Mouse (Mus musculus): ENCODE results near the gene Ddias. TPM values are rescaled to one million over a fixed set of nuclear protein-coding genes. Genes with fewer than 3 reads are reported as not detected.
"Not testable (repeated sequence)": the region's sequence is repeated elsewhere in the genome, so short reads cannot be mapped to it uniquely, and the experiment has no call there.

Gene Ddias
- polyA plus RNA-seq (2014; fragmentation: Nextera tagmentation; extraction: Ambion mirVana) = 26.1 and 27.4 TPM in 2 replicates

DNA sequence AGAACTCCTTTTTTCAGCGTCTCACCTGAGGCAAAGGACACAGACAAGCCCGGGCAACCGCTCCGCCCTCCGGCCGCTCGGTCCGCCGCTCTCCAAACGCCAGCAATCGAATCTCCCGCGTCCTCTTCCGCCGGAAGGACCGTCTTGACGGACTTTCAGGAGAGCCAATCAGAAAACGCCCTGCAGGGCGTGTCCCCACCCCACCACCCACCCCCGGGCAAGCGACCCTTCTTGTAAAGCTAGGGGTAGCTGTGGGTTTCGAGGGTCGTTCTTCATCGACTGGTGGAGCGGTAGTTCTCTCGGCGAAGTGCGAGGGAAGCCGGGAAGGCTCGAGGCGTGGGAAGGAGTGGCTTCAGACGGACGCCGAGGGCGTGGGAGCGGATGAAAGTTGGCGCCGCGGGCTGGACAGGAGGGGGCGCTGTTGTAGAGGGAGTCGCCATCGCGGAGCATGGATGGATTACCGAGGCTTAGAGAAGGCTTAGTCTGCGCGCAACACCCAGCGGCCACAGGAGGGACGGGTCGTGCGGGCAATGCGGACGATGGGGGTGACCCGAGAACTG is at the start of gene Ddias, which contains the start of gene Prcp:
Gene Ddias, minus strand, starts transcription at position 132 of the 560 bp plus-strand sequence.
Gene Prcp, plus strand, starts transcription at position 355 of the 560 bp plus-strand sequence.
- DNase-seq (ENCODE audit: low spot score) (peak; percentile 95), ATAC-seq (replicated peaks; ENCODE audit: low FRiP score) (peak; percentile 88)
- Histone ChIP-seq H3K4me3 (ENCODE audit: low read depth, low read length) (peak within 1 kb of the TSS; percentile 63), H3K9ac (ENCODE audit: low read length) (peak within 1 kb of the TSS; percentile 83), H3K9me3 (ENCODE audit: control insufficient read depth, low read length) (no peaks in the 10 kb centered on the region), H3K27ac (ENCODE audit: low read depth, low read length) (peak within 1 kb of the TSS; percentile 98), H3K4me1 (replicated peaks; ENCODE audit: control insufficient read depth, insufficient read depth, low read length) (peaks cover 8% of the 10 kb centered on the region), H3K36me3 (ENCODE audit: control insufficient read depth, insufficient read depth, low read length) (no peaks in the 10 kb centered on the region), H3K4me2 (ENCODE audit: low read depth, low read length, severe bottlenecking) (peak within 1 kb of the TSS; percentile 72), H3K27me3 (ENCODE audit: control insufficient read depth, insufficient read depth, low read length) (no peaks in the 10 kb centered on the region)
- WGBS = under 1% methylated on average over 53 of the region's 53 CpGs

DNA sequence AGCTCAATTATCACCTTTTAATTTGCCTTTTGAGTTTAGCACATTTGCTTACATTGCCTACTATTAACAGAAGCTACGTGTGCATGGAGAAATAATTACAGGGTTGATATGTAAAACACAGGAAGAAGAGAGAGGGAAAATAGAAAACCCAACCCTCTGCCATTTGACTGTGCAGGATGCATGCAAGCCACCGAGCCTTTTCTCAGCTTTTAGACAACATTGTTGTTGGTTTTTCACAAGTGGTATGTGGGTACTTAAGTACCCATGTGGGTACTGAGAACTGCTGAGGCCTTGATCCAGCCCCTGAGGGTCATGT is 46.8 kb upstream of the Ddias start:
- H3K27ac ChIP-seq (ENCODE audit: low read depth, low read length) = no peak overlapping the region
- DNase-seq (ENCODE audit: low spot score) = no peak
- H3K27me3 ChIP-seq (ENCODE audit: control insufficient read depth, insufficient read depth, low read length) = no peaks in the 10 kb centered on the region
- H3K4me1 ChIP-seq (replicated peaks; ENCODE audit: control insufficient read depth, insufficient read depth, low read length) = no peaks in the 10 kb centered on the region
- ATAC-seq (replicated peaks; ENCODE audit: low FRiP score) = no peak
- no peaks in the 10 kb centered on the region for H3K9me3 ChIP-seq (ENCODE audit: control insufficient read depth, low read length)
- no peak overlapping the region for H3K4me2 ChIP-seq (ENCODE audit: low read depth, low read length, severe bottlenecking)
- no peak overlapping the region for H3K4me3 ChIP-seq (ENCODE audit: low read depth, low read length)
- WGBS = 81% methylated on average over 2 of the region's 2 CpGs
- H3K36me3 ChIP-seq (ENCODE audit: control insufficient read depth, insufficient read depth, low read length) = no peaks in the 10 kb centered on the region; the same call in 1 of the 2 replicates
- H3K9ac ChIP-seq (ENCODE audit: low read length) = no peak overlapping the region

DNA sequence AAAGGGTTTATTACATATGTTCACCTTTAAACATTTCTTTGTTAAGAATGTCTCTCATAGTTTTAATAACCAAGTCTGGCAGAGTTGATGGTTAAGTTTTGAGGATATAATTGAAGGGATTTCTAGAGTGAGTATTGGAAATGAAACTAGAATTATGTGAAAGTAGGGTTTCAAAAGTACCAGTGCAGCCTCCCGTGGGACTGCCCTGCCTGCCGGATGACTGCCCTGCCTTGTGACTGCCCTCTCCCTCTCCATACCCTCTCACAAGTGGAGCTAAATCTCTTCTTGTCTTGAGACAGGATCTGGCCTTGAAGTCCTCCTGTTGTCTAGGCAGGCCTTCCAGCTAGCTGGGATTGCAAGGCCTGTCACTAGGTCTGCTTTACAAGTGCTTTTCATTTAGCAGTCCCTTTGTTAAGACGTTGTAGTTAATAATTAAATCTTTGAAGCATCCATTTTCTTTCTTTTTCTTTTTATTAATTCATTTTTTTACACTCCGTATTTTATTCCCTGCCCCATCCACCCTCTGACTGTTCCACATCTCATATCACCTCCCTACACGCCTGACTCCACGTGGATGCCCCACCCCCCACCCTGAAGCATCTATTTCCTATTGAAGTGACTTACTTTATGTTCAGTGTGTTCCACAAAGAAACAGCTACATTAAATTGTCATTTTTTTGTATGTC is 46.3 kb upstream of the Ddias start:
- no peaks in the 10 kb centered on the region for H3K9me3 ChIP-seq (ENCODE audit: control insufficient read depth, low read length)
- no peak overlapping the region for H3K4me2 ChIP-seq (ENCODE audit: low read depth, low read length, severe bottlenecking)
- H3K27me3 ChIP-seq (ENCODE audit: control insufficient read depth, insufficient read depth, low read length) = no peaks in the 10 kb centered on the region
- ATAC-seq (replicated peaks; ENCODE audit: low FRiP score) = no peak
- no peak overlapping the region for H3K4me3 ChIP-seq (ENCODE audit: low read depth, low read length)
- no peaks in the 10 kb centered on the region; the same call in 1 of the 2 replicates for H3K36me3 ChIP-seq (ENCODE audit: control insufficient read depth, insufficient read depth, low read length)
- no peak overlapping the region for H3K27ac ChIP-seq (ENCODE audit: low read depth, low read length)
- WGBS = 81% methylated on average over 6 of the region's 6 CpGs
- H3K4me1 ChIP-seq (replicated peaks; ENCODE audit: control insufficient read depth, insufficient read depth, low read length) = no peaks in the 10 kb centered on the region
- DNase-seq (ENCODE audit: low spot score) = no peak
- H3K9ac ChIP-seq (ENCODE audit: low read length) = no peak overlapping the region

DNA sequence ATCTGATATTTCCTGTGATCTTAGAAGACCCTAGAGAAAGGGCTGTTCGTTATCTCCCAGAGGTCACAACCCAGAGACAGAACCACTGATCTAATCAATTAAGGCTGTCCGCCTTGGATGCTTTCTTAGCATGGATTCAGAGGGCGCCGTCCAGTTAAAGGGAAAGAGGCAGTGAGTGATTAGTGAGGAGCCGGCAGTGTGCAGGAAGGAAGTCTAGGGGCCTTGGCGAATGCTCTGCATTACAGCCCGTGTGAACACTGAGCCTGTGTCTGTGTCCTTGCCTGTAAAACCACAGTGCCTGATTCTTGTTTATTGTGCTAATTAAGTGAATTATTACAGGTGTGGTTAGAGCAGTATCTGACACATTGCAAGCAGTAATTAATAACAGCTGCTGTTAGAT is 30.2 kb upstream of the Ddias start:
- not testable (repeated sequence) for H3K27ac ChIP-seq (ENCODE audit: low read depth, low read length); H3K27me3 ChIP-seq (ENCODE audit: control insufficient read depth, insufficient read depth, low read length); H3K4me3 ChIP-seq (ENCODE audit: low read depth, low read length); H3K9me3 ChIP-seq (ENCODE audit: control insufficient read depth, low read length); H3K9ac ChIP-seq (ENCODE audit: low read length); H3K4me1 ChIP-seq (replicated peaks; ENCODE audit: control insufficient read depth, insufficient read depth, low read length); H3K4me2 ChIP-seq (ENCODE audit: low read depth, low read length, severe bottlenecking); DNase-seq (ENCODE audit: low spot score); H3K36me3 ChIP-seq (ENCODE audit: control insufficient read depth, insufficient read depth, low read length); ATAC-seq (replicated peaks; ENCODE audit: low FRiP score)
- WGBS = 41% methylated on average over 7 of the region's 7 CpGs

DNA sequence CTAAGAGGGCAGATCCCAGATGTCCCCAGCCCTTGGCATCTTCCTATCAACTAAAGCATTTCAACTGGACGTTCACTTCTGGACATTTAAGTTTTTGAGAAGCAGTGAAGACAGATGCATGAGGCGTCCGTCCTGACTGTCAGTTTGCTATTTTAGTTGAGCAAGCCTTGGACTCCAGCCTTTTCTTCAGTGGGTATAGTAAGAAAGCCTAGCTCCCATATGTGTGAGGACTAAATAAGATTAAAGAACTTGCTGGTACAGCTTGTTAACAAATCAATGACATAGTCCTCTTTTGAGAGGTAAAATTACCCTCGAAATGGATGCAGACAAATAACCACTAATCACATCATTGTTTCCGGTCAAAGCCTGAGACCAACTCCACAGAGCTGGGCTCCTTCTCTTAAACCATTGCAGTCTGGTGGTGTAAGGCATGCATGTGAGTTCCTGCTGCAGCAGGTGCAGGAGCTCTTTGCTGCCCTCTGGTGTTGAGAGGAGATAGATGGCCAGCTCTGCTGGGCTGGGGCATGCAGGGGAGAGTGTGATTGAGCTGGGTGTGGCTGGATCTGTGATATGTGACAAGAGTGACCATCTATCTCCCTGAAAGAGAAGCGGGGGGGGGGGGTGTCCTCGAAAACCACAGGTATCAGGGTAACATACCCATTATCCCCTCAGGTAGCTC is 29.5 kb upstream of the Ddias start:
- WGBS = 52% methylated on average over 7 of the region's 7 CpGs
- no peaks in the 10 kb centered on the region for H3K4me1 ChIP-seq (replicated peaks; ENCODE audit: control insufficient read depth, insufficient read depth, low read length)

DNA sequence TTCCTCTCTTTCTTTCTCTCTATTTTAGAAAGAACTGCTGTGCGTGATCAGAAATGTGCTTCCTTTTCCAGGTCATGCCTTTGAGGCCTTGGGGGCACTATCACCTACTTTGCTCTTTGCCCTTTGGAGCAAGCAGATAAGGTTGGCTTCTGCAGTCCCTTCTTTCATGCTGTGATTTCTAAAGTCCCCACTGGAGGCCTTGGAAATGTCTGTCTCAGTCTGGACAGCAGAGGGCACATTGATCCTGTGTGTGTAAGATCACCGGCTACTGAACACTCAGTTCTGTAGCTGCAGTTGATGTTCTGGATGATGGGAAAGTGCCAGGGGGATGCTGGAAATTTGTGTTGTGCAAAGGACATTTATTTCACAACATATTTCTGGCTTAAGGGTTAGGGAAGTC is 23.0 kb upstream of the Ddias start:
- Histone ChIP-seq H3K36me3 (ENCODE audit: control insufficient read depth, insufficient read depth, low read length) (no peaks in the 10 kb centered on the region), H3K4me1 (replicated peaks; ENCODE audit: control insufficient read depth, insufficient read depth, low read length) (no peaks in the 10 kb centered on the region), H3K9ac (ENCODE audit: low read length) (no peak overlapping the region), H3K27me3 (ENCODE audit: control insufficient read depth, insufficient read depth, low read length) (no peaks in the 10 kb centered on the region), H3K27ac (ENCODE audit: low read depth, low read length) (no peak overlapping the region), H3K4me2 (ENCODE audit: low read depth, low read length, severe bottlenecking) (no peak overlapping the region), H3K9me3 (ENCODE audit: control insufficient read depth, low read length) (no peaks in the 10 kb centered on the region), H3K4me3 (ENCODE audit: low read depth, low read length) (no peak overlapping the region)
- no peak for DNase-seq (ENCODE audit: low spot score)
- peak; percentile 56; the same call in 1 of the 2 replicates for ATAC-seq (replicated peaks; ENCODE audit: low FRiP score)
- 69% methylated on average over 2 of the region's 2 CpGs for WGBS

More for the DNA sequence above, 29.5 kb upstream of the Ddias start:
- Histone ChIP-seq H3K36me3 (ENCODE audit: control insufficient read depth, insufficient read depth, low read length) (no peaks in the 10 kb centered on the region), H3K9ac (ENCODE audit: low read length) (no peak overlapping the region), H3K27me3 (ENCODE audit: control insufficient read depth, insufficient read depth, low read length) (no peaks in the 10 kb centered on the region), H3K9me3 (ENCODE audit: control insufficient read depth, low read length) (no peaks in the 10 kb centered on the region), H3K4me2 (ENCODE audit: low read depth, low read length, severe bottlenecking) (no peak overlapping the region), H3K27ac (ENCODE audit: low read depth, low read length) (no peak overlapping the region), H3K4me3 (ENCODE audit: low read depth, low read length) (no peak overlapping the region)
- DNase-seq (ENCODE audit: low spot score) (peak; percentile 88), ATAC-seq (replicated peaks; ENCODE audit: low FRiP score) (peak; percentile 93)

DNA sequence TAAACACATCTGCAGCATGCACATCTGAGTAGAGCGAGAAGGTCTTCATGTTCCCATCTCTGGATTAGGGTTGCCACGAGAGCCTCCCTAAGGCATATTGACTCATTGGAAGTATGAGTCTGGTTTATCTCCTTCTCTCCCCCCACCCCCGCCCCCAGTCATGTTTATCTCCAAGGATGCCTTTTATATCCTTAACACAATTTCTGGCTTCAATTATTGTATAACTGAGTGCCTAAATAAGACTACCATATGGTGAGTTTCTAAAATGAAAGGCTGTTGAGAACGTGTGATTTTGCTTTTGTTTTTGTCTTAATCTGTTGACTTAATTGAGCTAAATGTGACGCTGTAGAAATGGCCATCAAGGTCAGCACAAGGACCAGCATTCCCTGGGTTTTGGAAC is 22.0 kb upstream of the Ddias start:
- Histone ChIP-seq H3K4me1 (replicated peaks; ENCODE audit: control insufficient read depth, insufficient read depth, low read length) (no peaks in the 10 kb centered on the region), H3K9me3 (ENCODE audit: control insufficient read depth, low read length) (no peaks in the 10 kb centered on the region), H3K27me3 (ENCODE audit: control insufficient read depth, insufficient read depth, low read length) (no peaks in the 10 kb centered on the region), H3K36me3 (ENCODE audit: control insufficient read depth, insufficient read depth, low read length) (no peaks in the 10 kb centered on the region), H3K27ac (ENCODE audit: low read depth, low read length) (no peak overlapping the region), H3K4me2 (ENCODE audit: low read depth, low read length, severe bottlenecking) (no peak overlapping the region), H3K9ac (ENCODE audit: low read length) (no peak overlapping the region), H3K4me3 (ENCODE audit: low read depth, low read length) (no peak overlapping the region)
- WGBS = 74% methylated on average over 5 of the region's 5 CpGs
- no peak for ATAC-seq (replicated peaks; ENCODE audit: low FRiP score)
- DNase-seq (ENCODE audit: low spot score) = no peak

DNA sequence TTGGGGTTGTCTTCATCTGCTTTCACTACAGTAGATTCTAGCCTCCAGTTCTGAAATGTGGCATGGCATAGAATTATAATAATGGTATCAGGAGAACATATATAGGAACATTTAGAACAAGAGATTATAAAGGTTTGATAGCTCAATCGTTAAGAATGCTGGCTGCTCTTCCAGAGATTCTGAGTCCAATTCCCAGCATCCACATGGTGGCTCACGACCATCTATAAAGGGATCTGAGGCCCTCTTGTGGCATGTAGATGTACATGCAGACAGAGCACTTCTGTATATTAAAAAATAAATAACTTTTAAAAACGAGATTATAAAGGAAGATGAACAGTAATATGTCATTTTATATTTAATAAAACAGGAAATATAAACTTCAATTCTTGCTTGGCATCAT is 19.4 kb upstream of the Ddias start:
- Histone ChIP-seq H3K36me3 (ENCODE audit: control insufficient read depth, insufficient read depth, low read length) (no peaks in the 10 kb centered on the region), H3K27me3 (ENCODE audit: control insufficient read depth, insufficient read depth, low read length) (no peaks in the 10 kb centered on the region), H3K27ac (ENCODE audit: low read depth, low read length) (no peak overlapping the region), H3K4me3 (ENCODE audit: low read depth, low read length) (no peak overlapping the region), H3K9ac (ENCODE audit: low read length) (no peak overlapping the region), H3K4me1 (replicated peaks; ENCODE audit: control insufficient read depth, insufficient read depth, low read length) (no peaks in the 10 kb centered on the region), H3K9me3 (ENCODE audit: control insufficient read depth, low read length) (no peaks in the 10 kb centered on the region), H3K4me2 (ENCODE audit: low read depth, low read length, severe bottlenecking) (no peak overlapping the region)
- DNase-seq (ENCODE audit: low spot score) (no peak), ATAC-seq (replicated peaks; ENCODE audit: low FRiP score) (no peak)
- 48% methylated on average over 3 of the region's 3 CpGs for WGBS

Measured in forebrain, embryonic 11.5 days (tissue).